Mouse (Mus musculus) myocyte (in vitro differentiated cells): Measurements from ENCODE around the gene Smg6.

Experiments
- CEBPB ChIP-seq: IDR thresholded peaks from 2 replicates; pipeline ENCODE4 v1.6.1; 2011; ENCODE audit warnings: mild to moderate bottlenecking, moderate library complexity; ENCODE audit not compliant: poor library complexity, insufficient read depth, severe bottlenecking
- USF1 ChIP-seq: IDR thresholded peaks from one replicate; pipeline ENCODE4 v1.6.1; 2011; ENCODE audit warnings: low read depth, mild to moderate bottlenecking, control low read depth, moderate library complexity

- TF ChIP-seq CEBPB (no peak), USF1 (no peak)
Measured at GRCm38 (mm10) chr11:75124406-75124805, 198.8 kb downstream of the Smg6 start.
